Mouse (Mus musculus): ENCODE results near the gene Cwc25.
"Not testable (repeated sequence)": the region's sequence is repeated elsewhere in the genome, so short reads cannot be mapped to it uniquely, and the experiment has no call there.

- not testable (repeated sequence) for TF ChIP-seq POLR2A (IDR thresholded peaks at IDR 0.05; ENCODE audit: borderline replicate concordance, extremely low read depth, insufficient read depth, insufficient read length, poor library complexity, severe bottlenecking); CTCF (IDR thresholded peaks at IDR 0.05; ENCODE audit: borderline replicate concordance, extremely low read depth, insufficient read depth, insufficient read length)
Observed at GRCm38 (mm10) chr11:97710067-97710466, 56.3 kb downstream of the Cwc25 start.

All from brain, embryonic 14.5 days (tissue).